Mouse (Mus musculus) midbrain, embryonic 11.5 days (tissue): ENCODE results near the gene Cd9. TPM values are rescaled to one million over a fixed set of nuclear protein-coding genes. Genes with fewer than 3 reads are reported as not detected.

Experiments
- ATAC-seq: fragments of 200-750 bp; cut with Nextera tagmentation; 2 replicates; pipeline ENCODE4 v1.8.0; 2017; ENCODE audit warnings: moderate TSS enrichment, moderate library complexity; ENCODE audit not compliant: low FRiP score
- DNase-seq: peaks from one replicate; pipeline ENCODE4 v3.0.0; 2015; ENCODE audit warnings: low spot score; ENCODE audit errors: missing footprints
- H3K27ac ChIP-seq: fragments of 300-500 bp; sonication (generic); 2 replicates; pipeline ENCODE4 v1.5.1; 2014; ENCODE audit warnings: low read depth, low read length
- H3K27me3 ChIP-seq: fragments of 300-500 bp; sonication (generic); 2 replicates; pipeline ENCODE4 v1.6.1; 2014; ENCODE audit warnings: mild to moderate bottlenecking, low read length, moderate library complexity, mixed read lengths; ENCODE audit not compliant: control insufficient read depth, insufficient read depth
- H3K36me3 ChIP-seq: fragments of 300-500 bp; sonication (generic); 2 replicates; pipeline ENCODE4 v1.6.1; 2014; ENCODE audit warnings: mild to moderate bottlenecking, low read length, moderate library complexity, mixed read lengths; ENCODE audit not compliant: control insufficient read depth, insufficient read depth
- H3K4me1 ChIP-seq: fragments of 300-500 bp; sonication (generic); 2 replicates; pipeline ENCODE4 v1.6.1; 2014; ENCODE audit warnings: low read length; ENCODE audit not compliant: control insufficient read depth, insufficient read depth
- H3K4me2 ChIP-seq: fragments of 300-500 bp; sonication (generic); 2 replicates; pipeline ENCODE4 v1.6.1; 2014; ENCODE audit warnings: mild to moderate bottlenecking, moderate library complexity
- H3K4me3 ChIP-seq: fragments of 300-500 bp; sonication (generic); 2 replicates; pipeline ENCODE4 v1.5.1; 2014; ENCODE audit warnings: low read depth, low read length
- H3K9ac ChIP-seq: fragments of 300-500 bp; sonication (generic); 2 replicates; pipeline ENCODE4 v1.6.1; 2014; ENCODE audit warnings: low read length
- H3K9me3 ChIP-seq: fragments of 300-500 bp; sonication (generic); 2 replicates; pipeline ENCODE4 v1.6.1; 2016; ENCODE audit warnings: low read length; ENCODE audit not compliant: control insufficient read depth
- WGBS: fragments of 180-500 bp; shearing (Covaris S2); extraction: QIAGEN DNeasy Blood & Tissue Kit; methylation state at CpG from one replicate; pipeline ENCODE4 v1.1.7; 2014; 5-methylcytosine and 5-hydroxymethylcytosine counted together
- polyA plus RNA-seq: library from polyadenylated mRNA; unstranded; fragments of >200 nt; fragmentation: Nextera tagmentation; extraction: Ambion mirVana; gene quantifications from 2 replicates; pipeline ENCODE4 v1.2.1, GENCODE M21; 2014

Cd9 gene
- polyA plus RNA-seq, 1 experiment from 2014 or later = 34.7 TPM

GRCm38 (mm10) chr6:125460589-125460988, 34.0 kb downstream of the Cd9 start:
- no peak for ATAC-seq
- Histone ChIP-seq H3K9ac (no peak overlapping the region), H3K4me2 (no peak overlapping the region), H3K36me3 (no peaks in the 10 kb centered on the region), H3K27ac (no peak overlapping the region), H3K4me1 (no peaks in the 10 kb centered on the region), H3K4me3 (no peak overlapping the region), H3K27me3 (no peaks in the 10 kb centered on the region), H3K9me3 (no peaks in the 10 kb centered on the region)
- DNase-seq = peak; percentile 60
- WGBS = 89% methylated on average over 11 of the region's 11 CpGs

- Histone ChIP-seq H3K4me1 (no peaks in the 10 kb centered on the region), H3K9ac (no peak overlapping the region), H3K4me3 (no peak overlapping the region), H3K27me3 (no peaks in the 10 kb centered on the region), H3K36me3 (no peaks in the 10 kb centered on the region), H3K27ac (no peak overlapping the region), H3K4me2 (no peak overlapping the region), H3K9me3 (no peaks in the 10 kb centered on the region)
- ATAC-seq = no peak
- DNase-seq = peak; percentile 23
- WGBS = 91% methylated on average over 5 of the region's 5 CpGs
Measured at GRCm38 (mm10) chr6:125459903-125460302, 34.7 kb downstream of the Cd9 start.

GRCm38 (mm10) chr6:125455806-125456520, 38.6 kb downstream of the Cd9 start:
- H3K4me1 ChIP-seq = no peaks in the 10 kb centered on the region
- 60% methylated on average over 12 of the region's 12 CpGs for WGBS

GRCm38 (mm10) chr6:125454731-125455130, 39.9 kb downstream of the Cd9 start:
- H3K27me3 ChIP-seq = no peaks in the 10 kb centered on the region
- H3K27ac ChIP-seq = no peak overlapping the region
- DNase-seq = peak; percentile 6
- no peak overlapping the region for H3K4me2 ChIP-seq
- H3K4me3 ChIP-seq = no peak overlapping the region
- no peak for ATAC-seq
- H3K9ac ChIP-seq = no peak overlapping the region
- no peaks in the 10 kb centered on the region for H3K36me3 ChIP-seq
- H3K4me1 ChIP-seq = 0 out of 2 replicates have a peak, but pooled peaks cover under 1% of the 10 kb centered on the region
- WGBS = 86% methylated on average over 9 of the region's 9 CpGs
- no peaks in the 10 kb centered on the region for H3K9me3 ChIP-seq

More at GRCm38 (mm10) chr6:125455806-125456520, 38.6 kb downstream of the Cd9 start:
- Histone ChIP-seq H3K9ac (no peak overlapping the region), H3K9me3 (no peaks in the 10 kb centered on the region), H3K27ac (no peak overlapping the region), H3K4me3 (no peak overlapping the region), H3K27me3 (no peaks in the 10 kb centered on the region), H3K4me2 (no peak overlapping the region), H3K36me3 (no peaks in the 10 kb centered on the region)
- ATAC-seq (no peak), DNase-seq (no peak)

GRCm38 (mm10) chr6:125454299-125454698, 40.3 kb downstream of the Cd9 start:
- H3K9me3 ChIP-seq = no peaks in the 10 kb centered on the region
- DNase-seq (peak; percentile 6), ATAC-seq (no peak)
- H3K4me2 ChIP-seq = no peak overlapping the region
- no peak overlapping the region for H3K27ac ChIP-seq
- H3K36me3 ChIP-seq = no peaks in the 10 kb centered on the region
- H3K4me1 ChIP-seq = 0 out of 2 replicates have a peak, but pooled peaks cover 3% of the 10 kb centered on the region
- no peak overlapping the region for H3K4me3 ChIP-seq
- no peak overlapping the region for H3K9ac ChIP-seq
- 31% methylated on average over 5 of the region's 5 CpGs for WGBS
- H3K27me3 ChIP-seq = no peaks in the 10 kb centered on the region

- H3K27me3 ChIP-seq = no peaks in the 10 kb centered on the region
- no peak overlapping the region for H3K9ac ChIP-seq
- H3K4me3 ChIP-seq = no peak overlapping the region
- 53% methylated on average over 2 of the region's 2 CpGs for WGBS
- H3K4me2 ChIP-seq = no peak overlapping the region
- no peaks in the 10 kb centered on the region for H3K9me3 ChIP-seq
- H3K36me3 ChIP-seq = no peaks in the 10 kb centered on the region
- DNase-seq (peak; percentile 41), ATAC-seq (no peak)
- H3K27ac ChIP-seq = no peak overlapping the region
- H3K4me1 ChIP-seq = 0 out of 2 replicates have a peak, but pooled peaks cover 3% of the 10 kb centered on the region
Measured at GRCm38 (mm10) chr6:125447660-125448059, 46.9 kb downstream of the Cd9 start.

- DNase-seq = peak; percentile 77
- H3K4me1 ChIP-seq = 0 out of 2 replicates have a peak, but pooled peaks cover 3% of the 10 kb centered on the region
- H3K27me3 ChIP-seq = no peaks in the 10 kb centered on the region
- no peak overlapping the region for H3K9ac ChIP-seq
- no peak overlapping the region for H3K4me3 ChIP-seq
- H3K4me2 ChIP-seq = no peak overlapping the region
- ATAC-seq = no peak
- 51% methylated on average over 4 of the region's 4 CpGs for WGBS
- no peaks in the 10 kb centered on the region for H3K36me3 ChIP-seq
- H3K27ac ChIP-seq = no peak overlapping the region
- H3K9me3 ChIP-seq = no peaks in the 10 kb centered on the region
Measured at GRCm38 (mm10) chr6:125447205-125447604, 47.4 kb downstream of the Cd9 start.

- Histone ChIP-seq H3K9ac (no peak overlapping the region), H3K9me3 (no peaks in the 10 kb centered on the region), H3K4me2 (no peak overlapping the region), H3K27me3 (no peaks in the 10 kb centered on the region), H3K4me3 (no peak overlapping the region), H3K4me1 (0 out of 2 replicates have a peak, but pooled peaks cover 3% of the 10 kb centered on the region), H3K36me3 (no peaks in the 10 kb centered on the region), H3K27ac (no peak overlapping the region)
- WGBS = 87% methylated on average over 6 of the region's 6 CpGs
- no peak for DNase-seq
- no peak for ATAC-seq
Measured at GRCm38 (mm10) chr6:125445381-125445780, 49.2 kb downstream of the Cd9 start.

GRCm38 (mm10) chr6:125442591-125442990, 52.0 kb downstream of the Cd9 start:
- WGBS = 64% methylated on average over 10 of the region's 10 CpGs
- Histone ChIP-seq H3K4me3 (no peak overlapping the region), H3K27ac (no peak overlapping the region), H3K4me2 (no peak overlapping the region), H3K27me3 (no peaks in the 10 kb centered on the region), H3K4me1 (no peaks in the 10 kb centered on the region), H3K9ac (no peak overlapping the region), H3K36me3 (no peaks in the 10 kb centered on the region), H3K9me3 (no peaks in the 10 kb centered on the region)
- ATAC-seq = no peak
- DNase-seq = peak; percentile 73
